Mouse (Mus musculus): ENCODE measurements around the gene Islr2. TPM values are rescaled to one million over a fixed set of nuclear protein-coding genes. Genes with fewer than 3 reads are reported as not detected.
A peak's percentile ranks its signal among the peaks of the same experiment; 100 is the strongest.

Gene Islr2
- polyA plus RNA-seq, 1 experiment from 2014 or later: 0.43 TPM

DNA sequence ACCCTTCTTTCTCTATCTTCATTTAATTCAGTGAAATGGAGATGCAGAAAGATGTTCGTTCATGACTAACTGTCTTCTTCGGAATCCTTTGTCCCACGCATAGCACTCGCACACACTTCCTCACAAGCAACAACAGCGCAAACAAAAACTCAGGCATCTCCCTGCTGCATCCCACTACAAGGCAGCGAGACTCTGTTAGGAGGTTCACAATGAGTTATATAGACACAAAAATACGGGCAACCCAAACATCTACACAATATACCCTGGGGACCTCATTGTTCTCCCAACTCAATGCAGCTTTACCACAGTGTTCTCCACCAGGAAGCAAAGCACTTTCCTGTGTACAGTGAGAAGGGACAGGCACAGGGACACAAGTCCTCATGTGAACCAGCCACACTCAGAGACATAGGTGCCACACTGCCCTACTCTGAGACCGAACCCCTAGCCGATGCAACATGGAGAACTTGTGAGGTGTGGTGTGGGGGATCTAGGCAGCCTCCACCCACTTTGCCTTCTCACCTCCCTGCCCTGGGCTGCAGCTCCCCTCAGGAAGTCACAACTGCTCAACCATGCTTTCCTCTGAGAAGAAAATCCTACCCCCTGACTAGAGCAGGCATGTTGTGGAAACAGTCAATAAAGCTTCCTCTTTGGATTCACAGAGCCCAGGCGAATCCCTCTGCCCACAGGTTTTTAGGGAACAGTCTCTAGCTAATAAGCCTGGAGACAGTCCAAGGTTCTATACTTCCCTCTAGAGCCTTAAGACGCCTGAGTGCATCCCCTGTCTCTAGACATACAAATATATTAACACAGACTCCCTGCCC is 3.6 kb downstream of the Islr2 start:
- Histone ChIP-seq H3K9ac (ENCODE audit: low read depth, low read length) (no peak overlapping the region), H3K36me3 (ENCODE audit: control insufficient read depth, insufficient read depth, low read length) (no peaks in the 10 kb centered on the region), H3K4me1 (replicated peaks; ENCODE audit: control insufficient read depth, insufficient read depth, low read length) (peaks cover 8% of the 10 kb centered on the region), H3K27me3 (replicated peaks; ENCODE audit: control insufficient read depth, insufficient read depth, low read length) (peaks cover 95% of the 10 kb centered on the region), H3K4me3 (ENCODE audit: low read depth, low read length) (no peak overlapping the region), H3K27ac (ENCODE audit: low read depth, low read length) (no peak overlapping the region), H3K4me2 (no peak overlapping the region), H3K9me3 (ENCODE audit: control insufficient read depth, low read length) (no peaks in the 10 kb centered on the region)
- 10% methylated on average over 11 of the region's 11 CpGs for WGBS
- DNase-seq (ENCODE audit: low spot score): peak; percentile 31
- no peak for ATAC-seq (replicated peaks; ENCODE audit: low FRiP score)

GRCm38 (mm10) chr9:58199381-58200269 is 4.5 kb downstream of the Islr2 start:
- Histone ChIP-seq H3K36me3 (ENCODE audit: control insufficient read depth, insufficient read depth, low read length) (no peaks in the 10 kb centered on the region), H3K9me3 (ENCODE audit: control insufficient read depth, low read length) (no peaks in the 10 kb centered on the region), H3K9ac (ENCODE audit: low read depth, low read length) (no peak overlapping the region), H3K27ac (ENCODE audit: low read depth, low read length) (no peak overlapping the region), H3K27me3 (replicated peaks; ENCODE audit: control insufficient read depth, insufficient read depth, low read length) (peaks cover 99% of the 10 kb centered on the region), H3K4me1 (replicated peaks; ENCODE audit: control insufficient read depth, insufficient read depth, low read length) (peaks cover 8% of the 10 kb centered on the region), H3K4me3 (ENCODE audit: low read depth, low read length) (no peak overlapping the region), H3K4me2 (no peak overlapping the region)
- no peak for DNase-seq (ENCODE audit: low spot score)
- ATAC-seq (replicated peaks; ENCODE audit: low FRiP score): no peak
- WGBS: 2% methylated on average over 41 of the region's 41 CpGs

GRCm38 (mm10) chr9:58198801-58199371 is 5.2 kb downstream of the Islr2 start:
- no peak overlapping the region for H3K4me2 ChIP-seq
- H3K4me1 ChIP-seq (replicated peaks; ENCODE audit: control insufficient read depth, insufficient read depth, low read length): peaks cover 8% of the 10 kb centered on the region
- no peak for DNase-seq (ENCODE audit: low spot score)
- no peak overlapping the region for H3K9ac ChIP-seq (ENCODE audit: low read depth, low read length)
- ATAC-seq (replicated peaks; ENCODE audit: low FRiP score): no peak
- H3K36me3 ChIP-seq (ENCODE audit: control insufficient read depth, insufficient read depth, low read length): no peaks in the 10 kb centered on the region
- no peak overlapping the region for H3K4me3 ChIP-seq (ENCODE audit: low read depth, low read length)
- H3K9me3 ChIP-seq (ENCODE audit: control insufficient read depth, low read length): no peaks in the 10 kb centered on the region
- no peak overlapping the region for H3K27ac ChIP-seq (ENCODE audit: low read depth, low read length)
- 4% methylated on average over 38 of the region's 38 CpGs for WGBS
- H3K27me3 ChIP-seq (replicated peaks; ENCODE audit: control insufficient read depth, insufficient read depth, low read length): peaks cover 100% of the 10 kb centered on the region

DNA sequence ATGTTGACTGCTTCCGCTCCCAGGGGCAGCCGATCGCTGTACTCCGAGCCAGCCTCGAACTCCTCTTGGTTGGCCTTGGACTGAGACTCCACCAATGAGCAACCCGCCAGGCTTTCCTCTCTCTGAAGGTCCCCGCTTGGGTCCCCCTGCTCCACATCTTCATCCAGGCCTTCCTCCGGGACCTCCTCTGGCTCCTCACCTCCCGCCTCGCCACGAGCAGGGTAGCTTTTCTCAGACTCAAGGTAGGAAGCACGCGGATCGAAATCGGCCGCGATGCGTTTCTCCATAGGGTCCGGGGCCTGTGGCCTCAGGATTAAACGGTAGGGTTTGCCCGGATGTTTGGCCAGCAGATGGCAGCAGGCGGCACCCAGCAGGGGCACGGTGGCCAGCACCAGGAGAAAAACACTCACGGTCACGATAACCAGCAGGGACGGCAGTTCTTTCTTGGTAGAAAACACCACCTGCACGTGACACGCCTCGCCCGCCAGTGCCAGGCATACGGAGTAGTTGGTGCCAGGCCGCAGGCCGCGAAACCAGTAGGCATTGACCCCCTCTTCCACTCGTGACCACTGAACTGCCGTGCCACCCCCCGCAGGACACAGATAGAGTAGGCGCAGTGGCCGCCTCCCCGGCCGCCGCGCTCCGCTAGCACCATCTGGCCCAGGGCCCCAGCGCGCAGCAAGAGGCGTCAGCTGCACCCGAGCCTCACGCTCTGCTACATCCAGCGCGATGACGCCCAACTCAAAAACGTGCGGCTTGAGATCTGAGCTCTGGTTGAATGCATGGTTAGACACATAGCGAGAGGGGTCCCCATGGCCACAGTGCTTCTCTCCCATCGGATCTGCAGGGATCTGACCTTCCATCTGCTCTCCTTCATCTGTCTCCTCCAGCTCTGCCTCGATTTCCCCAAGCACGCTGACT is 6.1 kb downstream of the Islr2 start:
- H3K9ac ChIP-seq (ENCODE audit: low read depth, low read length): no peak overlapping the region
- peak overlapping the region; percentile 43 for H3K4me2 ChIP-seq
- 3% methylated on average over 58 of the region's 58 CpGs for whole genome bisulfite sequencing

GRCm38 (mm10) chr9:58196610-58197567 is 7.2 kb downstream of the Islr2 start:
- no peak for DNase-seq (ENCODE audit: low spot score)
- no peak for ATAC-seq (replicated peaks; ENCODE audit: low FRiP score)
- Histone ChIP-seq H3K36me3 (ENCODE audit: control insufficient read depth, insufficient read depth, low read length) (no peaks in the 10 kb centered on the region), H3K4me2 (peak overlapping the region; percentile 39), H3K9me3 (ENCODE audit: control insufficient read depth, low read length) (no peaks in the 10 kb centered on the region), H3K4me1 (replicated peaks; ENCODE audit: control insufficient read depth, insufficient read depth, low read length) (peaks cover 8% of the 10 kb centered on the region), H3K9ac (ENCODE audit: low read depth, low read length) (no peak overlapping the region), H3K4me3 (ENCODE audit: low read depth, low read length) (0 out of 2 replicates have a peak overlapping the region, but pooled peaks have one; percentile 6), H3K27me3 (replicated peaks; ENCODE audit: control insufficient read depth, insufficient read depth, low read length) (peaks cover 85% of the 10 kb centered on the region), H3K27ac (ENCODE audit: low read depth, low read length) (no peak overlapping the region)
- 4% methylated on average over 46 of the region's 46 CpGs for WGBS

More for the DNA sequence above, 6.1 kb downstream of the Islr2 start:
- Histone ChIP-seq H3K27ac (ENCODE audit: low read depth, low read length) (no peak overlapping the region), H3K4me3 (ENCODE audit: low read depth, low read length) (peak overlapping the region; percentile 28), H3K9me3 (ENCODE audit: control insufficient read depth, low read length) (no peaks in the 10 kb centered on the region), H3K27me3 (replicated peaks; ENCODE audit: control insufficient read depth, insufficient read depth, low read length) (peaks cover 97% of the 10 kb centered on the region), H3K36me3 (ENCODE audit: control insufficient read depth, insufficient read depth, low read length) (no peaks in the 10 kb centered on the region), H3K4me1 (replicated peaks; ENCODE audit: control insufficient read depth, insufficient read depth, low read length) (peaks cover 8% of the 10 kb centered on the region)
- no peak for ATAC-seq (replicated peaks; ENCODE audit: low FRiP score)
- peak; percentile 54 for DNase-seq (ENCODE audit: low spot score)

DNA sequence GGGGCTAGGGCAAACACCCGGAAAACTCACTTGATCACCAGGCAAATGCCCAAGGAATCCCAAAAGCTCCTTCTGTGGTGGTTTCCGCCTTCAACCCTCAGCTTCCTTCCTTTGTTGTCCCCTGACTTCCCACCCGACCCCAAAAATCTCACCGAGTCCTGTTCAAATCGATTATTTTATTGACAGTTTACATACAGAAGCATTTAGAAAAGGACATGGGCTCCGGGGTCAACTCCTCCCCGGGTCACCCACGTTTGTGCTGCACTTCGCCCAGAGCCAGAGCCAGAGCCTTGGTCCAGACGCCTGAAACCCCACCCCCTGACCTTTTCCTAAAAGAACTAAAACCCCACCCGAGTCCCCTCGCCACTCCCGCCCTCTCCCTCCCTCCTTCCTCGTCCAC is 8.0 kb downstream of the Islr2 start:
- Histone ChIP-seq H3K4me2 (peak overlapping the region; percentile 39), H3K36me3 (ENCODE audit: control insufficient read depth, insufficient read depth, low read length) (no peaks in the 10 kb centered on the region), H3K4me1 (replicated peaks; ENCODE audit: control insufficient read depth, insufficient read depth, low read length) (peaks cover 8% of the 10 kb centered on the region), H3K9me3 (ENCODE audit: control insufficient read depth, low read length) (no peaks in the 10 kb centered on the region), H3K9ac (ENCODE audit: low read depth, low read length) (no peak overlapping the region), H3K27ac (ENCODE audit: low read depth, low read length) (no peak overlapping the region), H3K27me3 (replicated peaks; ENCODE audit: control insufficient read depth, insufficient read depth, low read length) (peaks cover 78% of the 10 kb centered on the region), H3K4me3 (ENCODE audit: low read depth, low read length) (no peak overlapping the region)
- ATAC-seq (replicated peaks; ENCODE audit: low FRiP score): no peak
- WGBS: 2% methylated on average over 14 of the region's 14 CpGs
- no peak for DNase-seq (ENCODE audit: low spot score)

GRCm38 (mm10) chr9:58195671-58196070 is 8.4 kb downstream of the Islr2 start:
- Histone ChIP-seq H3K27me3 (replicated peaks; ENCODE audit: control insufficient read depth, insufficient read depth, low read length) (peaks cover 73% of the 10 kb centered on the region), H3K4me2 (no peak overlapping the region), H3K4me1 (replicated peaks; ENCODE audit: control insufficient read depth, insufficient read depth, low read length) (peaks cover 8% of the 10 kb centered on the region), H3K36me3 (ENCODE audit: control insufficient read depth, insufficient read depth, low read length) (no peaks in the 10 kb centered on the region), H3K27ac (ENCODE audit: low read depth, low read length) (no peak overlapping the region), H3K9me3 (ENCODE audit: control insufficient read depth, low read length) (no peaks in the 10 kb centered on the region), H3K4me3 (ENCODE audit: low read depth, low read length) (no peak overlapping the region), H3K9ac (ENCODE audit: low read depth, low read length) (no peak overlapping the region)
- 13% methylated on average over 1 of the region's 1 CpGs for WGBS
- DNase-seq (ENCODE audit: low spot score) (no peak), ATAC-seq (replicated peaks; ENCODE audit: low FRiP score) (no peak)
